Mouse (Mus musculus): Measurements from ENCODE around the gene Tmem69. TPM values are rescaled to one million over a fixed set of nuclear protein-coding genes. Genes with fewer than 3 reads are reported as not detected.

Gene Tmem69
- polyA plus RNA-seq, 2 experiments: 8.3 to 29.1 TPM

GRCm38 (mm10) chr4:116558151-116558882 is 2.6 kb upstream of the Tmem69 start:
- peak overlapping the region; percentile 65 to 80 for H3K4me3 ChIP-seq (ENCODE audit: insufficient read depth in 1 of 2, low read depth in 2 of 2, low read length in 2 of 2)
- no peaks in the 10 kb centered on the region for H3K9me3 ChIP-seq (ENCODE audit: control insufficient read depth, low read length)
- ATAC-seq (ENCODE audit: insufficient read depth) (no peak), DNase-seq (ENCODE audit: low read depth in 3 of 3, low spot score in 3 of 3) (peak in 2 of 3 experiments; percentile 17 to 37)
- H3K4me2 ChIP-seq (ENCODE audit: low read depth): peak overlapping the region; percentile 95
- peaks cover 8% of the 10 kb centered on the region for H3K36me3 ChIP-seq (replicated peaks; ENCODE audit: control insufficient read depth, insufficient read depth, low read depth)
- WGBS (ENCODE audit: insufficient replicate concordance): 2% methylated on average over 15 of the region's 15 CpGs
- H3K9ac ChIP-seq (replicated peaks): peak overlapping the region; percentile 78
- peak overlapping the region; percentile 61 for H3K27ac ChIP-seq
- H3K4me1 ChIP-seq (replicated peaks; ENCODE audit: control insufficient read depth in 2 of 2, insufficient read depth in 2 of 2, low read length in 1 of 2): peaks cover 8 to 10% of the 10 kb centered on the region in 2 experiments; a peak in 3 of 4 replicates
- TF ChIP-seq EP300 (IDR thresholded peaks at IDR 0.05; ENCODE audit: low read depth): no peak
- TF ChIP-seq CTCF (IDR thresholded peaks at IDR 0.05; ENCODE audit: low read depth): no peak
- no peaks in the 10 kb centered on the region for H3K27me3 ChIP-seq (ENCODE audit: control insufficient read depth, insufficient read depth, low read length)

- TF ChIP-seq EP300 (IDR thresholded peaks at IDR 0.05; ENCODE audit: low read depth) (no peak), CTCF (IDR thresholded peaks at IDR 0.05; ENCODE audit: low read depth) (peak; percentile 63)
These were observed 1.8 kb upstream of the Tmem69 start, which contains the start of gene Gpbp1l1 for GRCm38 (mm10) chr4:116557306-116558121. TSS of gene Gpbp1l1 (plus strand) at chr4:116557658.

GRCm38 (mm10) chr4:116556561-116557305 is 997 bp upstream of the Tmem69 start:
- no peaks in the 10 kb centered on the region for H3K27me3 ChIP-seq (ENCODE audit: control insufficient read depth, insufficient read depth, low read length)
- ATAC-seq (ENCODE audit: insufficient read depth) (peak; percentile 93), DNase-seq (ENCODE audit: low read depth in 3 of 3, low spot score in 3 of 3) (peak; percentile 89 to 92 (median 91))
- peak overlapping the region; percentile 95 for H3K27ac ChIP-seq
- TF ChIP-seq CTCF (IDR thresholded peaks at IDR 0.05; ENCODE audit: low read depth) (no peak), EP300 (IDR thresholded peaks at IDR 0.05; ENCODE audit: low read depth) (no peak)
- peaks cover 15% of the 10 kb centered on the region for H3K36me3 ChIP-seq (replicated peaks; ENCODE audit: control insufficient read depth, insufficient read depth, low read depth)
- peak overlapping the region; percentile 99 for H3K4me2 ChIP-seq (ENCODE audit: low read depth)
- peaks cover 8 to 10% of the 10 kb centered on the region in 2 experiments; a peak in 3 of 4 replicates for H3K4me1 ChIP-seq (replicated peaks; ENCODE audit: control insufficient read depth in 2 of 2, insufficient read depth in 2 of 2, low read length in 1 of 2)
- no peaks in the 10 kb centered on the region for H3K9me3 ChIP-seq (ENCODE audit: control insufficient read depth, low read length)
- H3K4me3 ChIP-seq (ENCODE audit: insufficient read depth in 1 of 2, low read depth in 2 of 2, low read length in 2 of 2): peak overlapping the region; percentile 65 to 97
- WGBS (ENCODE audit: insufficient replicate concordance): under 1% methylated on average over 28 of the region's 28 CpGs
- H3K9ac ChIP-seq (replicated peaks): peak overlapping the region; percentile 95

More at GRCm38 (mm10) chr4:116557306-116558121, 1.8 kb upstream of the Tmem69 start, which contains the start of gene Gpbp1l1:
- Histone ChIP-seq H3K4me2 (ENCODE audit: low read depth) (peak within 1 kb of the TSS; percentile 99), H3K9ac (replicated peaks) (peak within 1 kb of the TSS; percentile 95), H3K4me1 (replicated peaks; ENCODE audit: control insufficient read depth in 2 of 2, insufficient read depth in 2 of 2, low read length in 1 of 2) (peaks cover 8 to 10% of the 10 kb centered on the region in 2 experiments; a peak in 3 of 4 replicates), H3K4me3 (ENCODE audit: insufficient read depth in 1 of 2, low read depth in 2 of 2, low read length in 2 of 2) (peak within 1 kb of the TSS; percentile 65 to 97), H3K27ac (peak within 1 kb of the TSS; percentile 95), H3K36me3 (replicated peaks; ENCODE audit: control insufficient read depth, insufficient read depth, low read depth) (peaks cover 14% of the 10 kb centered on the region), H3K9me3 (ENCODE audit: control insufficient read depth, low read length) (no peaks in the 10 kb centered on the region), H3K27me3 (ENCODE audit: control insufficient read depth, insufficient read depth, low read length) (no peaks in the 10 kb centered on the region)
- WGBS (ENCODE audit: insufficient replicate concordance): under 1% methylated on average over 78 of the region's 78 CpGs
- ATAC-seq (ENCODE audit: insufficient read depth) (peak; percentile 94), DNase-seq (ENCODE audit: low read depth in 3 of 3, low spot score in 3 of 3) (peak; percentile 90 to 92 (median 92))

GRCm38 (mm10) chr4:116553035-116553434 is 2.7 kb downstream of the Tmem69 start:
- H3K27ac ChIP-seq: no peak overlapping the region
- no peak overlapping the region for H3K9ac ChIP-seq (replicated peaks)
- no peak for TF ChIP-seq CTCF (IDR thresholded peaks at IDR 0.05; ENCODE audit: low read depth)
- no peak for TF ChIP-seq EP300 (IDR thresholded peaks at IDR 0.05; ENCODE audit: low read depth)
- WGBS (ENCODE audit: insufficient replicate concordance): 72% methylated on average over 3 of the region's 3 CpGs
- H3K4me1 ChIP-seq (replicated peaks; ENCODE audit: control insufficient read depth in 2 of 2, insufficient read depth in 2 of 2, low read length in 1 of 2): peaks cover 0 to 5% of the 10 kb centered on the region in 2 experiments; a peak in 2 of 4 replicates
- H3K27me3 ChIP-seq (ENCODE audit: control insufficient read depth, insufficient read depth, low read length): no peaks in the 10 kb centered on the region
- no peak overlapping the region for H3K4me2 ChIP-seq (ENCODE audit: low read depth)
- peaks cover 15% of the 10 kb centered on the region for H3K36me3 ChIP-seq (replicated peaks; ENCODE audit: control insufficient read depth, insufficient read depth, low read depth)
- H3K9me3 ChIP-seq (ENCODE audit: control insufficient read depth, low read length): no peaks in the 10 kb centered on the region
- H3K4me3 ChIP-seq (ENCODE audit: insufficient read depth in 1 of 2, low read depth in 2 of 2, low read length in 2 of 2): no peak overlapping the region
- ATAC-seq (ENCODE audit: insufficient read depth): no peak
- no peak for DNase-seq (ENCODE audit: low read depth in 3 of 3, low spot score in 3 of 3)

Measured in liver, embryonic 14.5 days (tissue).